Mouse (Mus musculus) neural tube, embryonic 15.5 days (tissue): ENCODE measurements around the gene Tmem167. TPM values are rescaled to one million over a fixed set of nuclear protein-coding genes. Genes with fewer than 3 reads are reported as not detected.

Experiments
- ATAC-seq: fragments of 200-750 bp; cut with Nextera tagmentation; 2 replicates; pipeline ENCODE4 v1.8.0; 2017; ENCODE audit warnings: mild to moderate bottlenecking, moderate TSS enrichment, moderate library complexity; ENCODE audit not compliant: low FRiP score
- H3K27ac ChIP-seq: fragments of 300-500 bp; sonication (generic); replicated peaks from 2 replicates; pipeline ENCODE4 v1.5.1; 2015; ENCODE audit warnings: mild to moderate bottlenecking, inconsistent platforms
- H3K27me3 ChIP-seq: fragments of 300-500 bp; sonication (generic); replicated peaks from 2 replicates; pipeline ENCODE4 v1.6.1; 2015; ENCODE audit warnings: inconsistent platforms
- H3K36me3 ChIP-seq: fragments of 300-500 bp; sonication (generic); 2 replicates; pipeline ENCODE4 v1.6.1; 2015; ENCODE audit warnings: inconsistent platforms
- H3K4me1 ChIP-seq: fragments of 300-500 bp; sonication (generic); 2 replicates; pipeline ENCODE4 v1.6.1; 2015; ENCODE audit warnings: inconsistent platforms
- H3K4me2 ChIP-seq: fragments of 300-500 bp; sonication (generic); 2 replicates; pipeline ENCODE4 v1.6.1; 2015; ENCODE audit warnings: inconsistent platforms, mild to moderate bottlenecking, moderate library complexity
- H3K4me3 ChIP-seq: fragments of 300-500 bp; sonication (generic); replicated peaks from 2 replicates; pipeline ENCODE4 v1.5.1; 2015; ENCODE audit warnings: mild to moderate bottlenecking, inconsistent platforms
- H3K9ac ChIP-seq: fragments of 300-500 bp; sonication (generic); replicated peaks from 2 replicates; pipeline ENCODE4 v1.6.1; 2015; ENCODE audit warnings: mild to moderate bottlenecking, inconsistent platforms
- H3K9me3 ChIP-seq: fragments of 300-500 bp; sonication (generic); replicated peaks from 2 replicates; pipeline ENCODE4 v1.6.1; 2016; ENCODE audit warnings: inconsistent platforms
- WGBS: fragments of 180-500 bp; shearing (Covaris S2); methylation state at CpG from one replicate; pipeline ENCODE4 v1.1.7; 2015; ENCODE audit warnings: mixed read lengths; 5-methylcytosine and 5-hydroxymethylcytosine counted together
- polyA plus RNA-seq: library from polyadenylated mRNA; unstranded; fragments of >200 nt; fragmentation: Nextera tagmentation; extraction: Ambion mirVana; gene quantifications from 2 replicates; pipeline ENCODE4 v1.2.1, GENCODE M21; 2015

Tmem167 gene
- polyA plus RNA-seq, 1 experiment from 2014 or later = 42.9 TPM

- Histone ChIP-seq H3K36me3 (no peaks in the 10 kb centered on the region), H3K4me1 (no peaks in the 10 kb centered on the region), H3K9ac (no peak overlapping the region), H3K9me3 (no peaks in the 10 kb centered on the region), H3K27me3 (no peaks in the 10 kb centered on the region), H3K27ac (no peak overlapping the region), H3K4me2 (no peak overlapping the region), H3K4me3 (no peak overlapping the region)
- ATAC-seq = no peak
- WGBS = 16% methylated on average over 4 of the region's 4 CpGs
Observed at GRCm38 (mm10) chr13:90143245-90143644, 54.3 kb downstream of the Tmem167 start.

- Histone ChIP-seq H3K9me3 (no peaks in the 10 kb centered on the region), H3K4me1 (peaks cover 3% of the 10 kb centered on the region; the same call in 1 of the 2 replicates), H3K4me3 (no peak overlapping the region), H3K4me2 (no peak overlapping the region), H3K27me3 (no peaks in the 10 kb centered on the region), H3K9ac (no peak overlapping the region), H3K27ac (no peak overlapping the region), H3K36me3 (no peaks in the 10 kb centered on the region)
- no peak for ATAC-seq
Observed at GRCm38 (mm10) chr13:90151881-90152280, 63.0 kb downstream of the Tmem167 start.

GRCm38 (mm10) chr13:90152536-90153273 is 63.8 kb downstream of the Tmem167 start:
- H3K9ac ChIP-seq = no peak overlapping the region
- no peaks in the 10 kb centered on the region for H3K36me3 ChIP-seq
- no peaks in the 10 kb centered on the region for H3K9me3 ChIP-seq
- peak overlapping the region; percentile 15; the same call in 1 of the 2 replicates for H3K4me2 ChIP-seq
- H3K27ac ChIP-seq = no peak overlapping the region
- no peaks in the 10 kb centered on the region for H3K27me3 ChIP-seq
- no peak overlapping the region for H3K4me3 ChIP-seq
- H3K4me1 ChIP-seq = peaks cover 3% of the 10 kb centered on the region; the same call in 1 of the 2 replicates
- ATAC-seq = no peak
- 53% methylated on average over 7 of the region's 7 CpGs for WGBS

- no peaks in the 10 kb centered on the region for H3K9me3 ChIP-seq
- ATAC-seq = no peak
- no peak overlapping the region for H3K9ac ChIP-seq
- no peak overlapping the region for H3K4me3 ChIP-seq
- WGBS = 90% methylated on average over 2 of the region's 2 CpGs
- no peak overlapping the region for H3K4me2 ChIP-seq
- H3K27ac ChIP-seq = no peak overlapping the region
- no peaks in the 10 kb centered on the region for H3K36me3 ChIP-seq
- no peaks in the 10 kb centered on the region for H3K27me3 ChIP-seq
- H3K4me1 ChIP-seq = no peaks in the 10 kb centered on the region
Observed at GRCm38 (mm10) chr13:90164147-90164546, 75.2 kb downstream of the Tmem167 start.

- Histone ChIP-seq H3K4me1 (no peaks in the 10 kb centered on the region), H3K36me3 (no peaks in the 10 kb centered on the region), H3K27ac (no peak overlapping the region), H3K4me2 (no peak overlapping the region), H3K4me3 (no peak overlapping the region), H3K9me3 (no peaks in the 10 kb centered on the region), H3K9ac (no peak overlapping the region), H3K27me3 (no peaks in the 10 kb centered on the region)
- WGBS = 67% methylated on average over 3 of the region's 3 CpGs
- no peak for ATAC-seq
Observed at GRCm38 (mm10) chr13:90167044-90167443, 78.1 kb downstream of the Tmem167 start.

GRCm38 (mm10) chr13:90170100-90170781 is 81.3 kb downstream of the Tmem167 start:
- Histone ChIP-seq H3K9me3 (no peaks in the 10 kb centered on the region), H3K9ac (no peak overlapping the region), H3K27me3 (no peaks in the 10 kb centered on the region), H3K4me2 (no peak overlapping the region), H3K4me3 (no peak overlapping the region), H3K27ac (no peak overlapping the region), H3K4me1 (no peaks in the 10 kb centered on the region), H3K36me3 (no peaks in the 10 kb centered on the region)
- ATAC-seq = no peak
- WGBS = 45% methylated on average over 4 of the region's 4 CpGs

- H3K36me3 ChIP-seq = no peaks in the 10 kb centered on the region
- no peak overlapping the region for H3K27ac ChIP-seq
- no peak overlapping the region for H3K4me3 ChIP-seq
- no peaks in the 10 kb centered on the region for H3K4me1 ChIP-seq
- ATAC-seq = no peak
- no peak overlapping the region for H3K4me2 ChIP-seq
- no peaks in the 10 kb centered on the region for H3K27me3 ChIP-seq
- WGBS = 26% methylated on average over 2 of the region's 2 CpGs
- H3K9ac ChIP-seq = no peak overlapping the region
- H3K9me3 ChIP-seq = no peaks in the 10 kb centered on the region
Observed at GRCm38 (mm10) chr13:90170782-90171179, 81.9 kb downstream of the Tmem167 start.

GRCm38 (mm10) chr13:90171390-90171789 is 82.5 kb downstream of the Tmem167 start:
- no peaks in the 10 kb centered on the region for H3K36me3 ChIP-seq
- no peaks in the 10 kb centered on the region for H3K27me3 ChIP-seq
- ATAC-seq = no peak
- H3K4me1 ChIP-seq = no peaks in the 10 kb centered on the region
- no peak overlapping the region for H3K4me2 ChIP-seq
- no peak overlapping the region for H3K4me3 ChIP-seq
- H3K9ac ChIP-seq = no peak overlapping the region
- no peak overlapping the region for H3K27ac ChIP-seq
- no peaks in the 10 kb centered on the region for H3K9me3 ChIP-seq

GRCm38 (mm10) chr13:90175662-90176061 is 86.7 kb downstream of the Tmem167 start:
- H3K9ac ChIP-seq = no peak overlapping the region
- H3K36me3 ChIP-seq = no peaks in the 10 kb centered on the region
- H3K9me3 ChIP-seq = no peaks in the 10 kb centered on the region
- no peaks in the 10 kb centered on the region for H3K27me3 ChIP-seq
- H3K4me2 ChIP-seq = no peak overlapping the region
- ATAC-seq = no peak
- 66% methylated on average over 2 of the region's 2 CpGs for WGBS
- H3K4me1 ChIP-seq = no peaks in the 10 kb centered on the region
- H3K27ac ChIP-seq = no peak overlapping the region
- H3K4me3 ChIP-seq = no peak overlapping the region

- ATAC-seq = no peak
- Histone ChIP-seq H3K9ac (no peak overlapping the region), H3K4me1 (no peaks in the 10 kb centered on the region), H3K9me3 (no peaks in the 10 kb centered on the region), H3K27ac (no peak overlapping the region), H3K27me3 (no peaks in the 10 kb centered on the region), H3K4me3 (no peak overlapping the region), H3K36me3 (no peaks in the 10 kb centered on the region), H3K4me2 (no peak overlapping the region)
Observed at GRCm38 (mm10) chr13:90182262-90182661, 93.3 kb downstream of the Tmem167 start.

- H3K4me1 ChIP-seq = no peaks in the 10 kb centered on the region
- H3K4me2 ChIP-seq = no peak overlapping the region
- no peaks in the 10 kb centered on the region for H3K27me3 ChIP-seq
- H3K9ac ChIP-seq = no peak overlapping the region
- no peak overlapping the region for H3K4me3 ChIP-seq
- H3K9me3 ChIP-seq = no peaks in the 10 kb centered on the region
- WGBS = 88% methylated on average over 7 of the region's 7 CpGs
- no peaks in the 10 kb centered on the region for H3K36me3 ChIP-seq
- no peak overlapping the region for H3K27ac ChIP-seq
- ATAC-seq = no peak
Observed at GRCm38 (mm10) chr13:90183536-90183935, 94.6 kb downstream of the Tmem167 start.

GRCm38 (mm10) chr13:90186694-90187093 is 97.8 kb downstream of the Tmem167 start:
- Histone ChIP-seq H3K4me3 (no peak overlapping the region), H3K9me3 (no peaks in the 10 kb centered on the region), H3K4me1 (no peaks in the 10 kb centered on the region), H3K4me2 (no peak overlapping the region), H3K9ac (no peak overlapping the region), H3K27ac (no peak overlapping the region), H3K36me3 (no peaks in the 10 kb centered on the region), H3K27me3 (no peaks in the 10 kb centered on the region)
- no peak for ATAC-seq
- WGBS = 30% methylated on average over 2 of the region's 2 CpGs
